Mouse (Mus musculus): ENCODE data around the gene Msx2. TPM values are rescaled to one million over a fixed set of nuclear protein-coding genes. Genes with fewer than 3 reads are reported as not detected.
A peak's percentile ranks its signal among the peaks of the same experiment; 100 is the strongest.

Msx2 gene
- total RNA-seq, 2 experiments from 2014 or later: not detected

DNA sequence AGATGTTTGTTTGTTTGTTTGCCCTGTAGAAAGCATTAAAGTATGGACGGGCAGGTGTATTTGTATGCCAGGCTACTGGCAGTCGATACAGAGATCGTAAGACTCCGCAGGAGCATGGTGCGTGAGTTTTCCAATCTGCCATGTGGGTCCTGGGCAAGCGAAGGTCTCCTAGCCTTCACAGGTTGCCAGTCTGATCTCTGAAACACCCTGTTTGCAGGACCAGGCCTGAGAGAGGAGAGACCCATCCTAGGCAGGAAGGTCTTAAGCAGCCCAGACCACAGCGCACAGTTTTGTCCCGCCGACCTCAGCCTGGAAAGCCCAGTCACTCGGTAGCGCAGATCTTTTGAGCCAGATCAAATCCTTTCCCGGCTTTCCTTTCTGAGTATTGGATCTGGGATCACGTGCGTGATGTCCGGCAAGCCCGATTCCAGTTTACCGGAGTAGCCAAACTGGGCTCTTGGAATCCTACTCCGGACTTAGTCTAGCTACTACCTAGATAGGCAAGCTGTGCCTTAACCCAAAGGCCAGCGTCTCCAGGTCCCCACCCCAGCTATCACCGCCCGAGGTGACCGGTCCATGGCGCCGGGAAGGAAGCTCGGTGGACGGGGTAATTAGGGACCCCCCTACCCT lies 7.6 kb downstream of the Msx2 start:
- intact Hi-C loops (cut with DNase I): no loop called here
- no peak for DNase-seq

DNA sequence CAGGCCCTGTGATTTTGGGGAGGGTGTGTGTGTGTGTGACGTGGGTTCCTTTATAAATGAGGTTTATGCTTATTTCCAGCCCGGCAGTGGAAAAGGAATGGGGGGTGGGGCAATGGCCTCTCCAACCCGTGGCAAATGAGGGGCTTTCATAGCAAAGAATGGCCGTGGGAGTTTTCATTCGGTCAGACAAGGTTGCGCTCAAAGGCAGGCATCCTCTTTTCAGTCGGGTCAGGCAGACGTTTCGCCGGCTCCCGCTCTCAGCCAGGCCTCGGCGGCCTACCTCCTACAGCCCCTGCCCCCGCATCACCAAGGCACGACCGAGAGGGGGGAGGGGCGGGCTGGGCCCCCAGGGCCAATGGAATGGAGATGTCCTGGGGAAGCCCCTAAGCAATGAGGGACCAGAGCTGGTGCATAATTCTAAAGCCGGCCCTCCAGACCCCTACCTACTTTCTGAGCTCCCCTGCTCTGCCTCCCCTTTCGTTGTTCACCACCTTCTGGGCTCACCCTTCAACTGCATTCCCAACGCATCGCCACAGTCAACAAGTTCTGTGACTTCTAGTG lies 8.4 kb downstream of the Msx2 start:
- DNase-seq: no peak
- intact Hi-C loops (cut with DNase I): no loop called here

DNA sequence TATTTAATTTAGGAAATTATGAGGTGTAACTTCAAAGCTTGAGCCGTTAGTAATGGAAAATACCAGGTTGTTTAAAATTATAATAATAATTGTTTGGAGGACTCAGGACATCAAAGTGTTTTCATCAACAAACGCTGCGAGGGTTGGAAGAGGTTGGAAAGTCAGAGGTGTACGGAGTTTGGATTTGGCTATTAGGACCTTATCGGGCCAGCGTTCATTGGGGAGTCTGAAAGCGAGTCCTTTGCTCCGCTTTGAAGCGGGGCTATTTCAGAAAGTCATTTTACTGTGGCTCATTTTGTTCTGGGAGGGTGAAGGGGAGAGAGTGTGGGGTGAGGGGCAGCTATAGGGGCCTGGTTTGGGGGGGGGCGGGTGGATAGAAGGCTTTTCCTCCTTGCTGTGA lies 8.9 kb downstream of the Msx2 start:
- intact Hi-C loops (cut with DNase I): no loop called here
- DNase-seq: no peak

DNA sequence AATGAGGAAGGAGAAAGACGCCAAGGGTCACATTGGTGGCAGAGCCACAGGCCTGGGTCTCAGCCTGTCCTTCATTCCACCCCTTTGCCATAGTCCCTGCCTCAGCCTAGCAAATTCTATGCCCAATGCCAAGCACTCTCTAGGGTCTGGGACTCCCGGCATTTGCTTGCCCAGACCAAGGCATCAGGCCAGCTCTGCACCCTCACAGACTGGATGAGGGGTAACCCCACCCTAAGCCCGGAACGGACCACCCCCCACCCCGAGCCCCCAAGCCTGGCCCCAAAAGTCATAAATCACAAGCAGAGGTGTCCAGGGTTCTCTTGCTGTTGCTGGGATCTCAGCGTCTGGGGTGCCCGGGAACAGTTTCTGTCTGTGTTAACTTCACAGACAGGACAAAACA lies 9.8 kb downstream of the Msx2 start:
- intact Hi-C loops (cut with DNase I): no loop called here
- DNase-seq: no peak

DNA sequence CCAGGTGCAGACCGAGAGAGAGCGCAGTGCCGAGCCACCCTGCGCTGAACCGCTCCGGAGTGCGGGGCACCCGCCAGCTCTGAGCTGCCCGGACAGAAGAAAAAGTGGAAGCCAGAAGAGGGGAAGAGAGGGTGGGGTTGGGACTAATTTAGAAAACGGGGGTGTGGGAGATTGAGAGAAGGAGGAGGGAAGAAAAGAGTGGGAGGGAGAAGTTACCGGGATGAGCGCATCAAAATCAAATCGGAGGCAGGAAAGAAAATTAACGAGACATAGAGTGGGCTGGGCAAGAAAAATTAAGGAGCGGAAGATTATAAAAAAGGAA lies 10.3 kb downstream of the Msx2 start:
- intact Hi-C loops (cut with DNase I): no loop called here

DNA sequence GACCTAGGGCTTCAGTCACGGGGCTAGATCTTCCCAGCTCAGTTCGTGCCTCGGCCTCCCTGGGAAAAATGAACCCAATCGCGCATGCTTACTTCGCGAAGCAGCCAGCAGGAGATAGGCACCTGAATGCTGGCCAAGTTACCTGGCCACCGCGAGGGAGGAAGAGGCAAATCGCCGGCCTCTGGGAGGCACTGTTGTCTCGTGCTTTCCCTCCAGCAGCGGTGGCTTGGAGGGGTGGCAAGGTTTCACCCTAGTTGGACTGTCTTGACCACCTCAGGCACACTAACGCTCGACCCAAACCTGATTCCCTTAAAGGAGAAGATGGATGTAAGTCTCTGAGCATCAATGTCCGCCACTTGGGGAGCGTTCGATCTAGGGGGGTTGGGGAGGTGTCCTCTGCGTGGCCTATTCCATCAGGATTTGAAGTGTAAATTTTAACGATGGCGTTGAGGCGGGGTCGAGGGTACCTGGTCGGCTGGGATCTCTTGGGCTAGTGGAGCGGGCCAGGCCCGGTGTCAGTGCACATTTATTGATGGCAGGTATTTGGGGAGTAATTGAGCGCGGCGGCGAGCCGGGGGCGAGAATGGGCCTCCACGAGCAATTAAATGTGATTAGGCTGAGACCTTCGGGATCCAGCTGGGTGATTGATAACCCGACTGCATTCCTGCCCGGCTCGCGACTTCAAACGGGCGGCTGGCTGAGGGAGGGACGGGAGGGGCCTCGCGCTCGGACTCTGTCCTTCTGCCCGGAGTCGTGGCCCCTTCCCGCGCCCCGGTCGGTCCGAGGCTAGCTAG lies 10.8 kb downstream of the Msx2 start:
- no peak for DNase-seq
- intact Hi-C loops (cut with DNase I): no loop called here

More for the DNA sequence above, 10.3 kb downstream of the Msx2 start:
- DNase-seq: no peak

DNA sequence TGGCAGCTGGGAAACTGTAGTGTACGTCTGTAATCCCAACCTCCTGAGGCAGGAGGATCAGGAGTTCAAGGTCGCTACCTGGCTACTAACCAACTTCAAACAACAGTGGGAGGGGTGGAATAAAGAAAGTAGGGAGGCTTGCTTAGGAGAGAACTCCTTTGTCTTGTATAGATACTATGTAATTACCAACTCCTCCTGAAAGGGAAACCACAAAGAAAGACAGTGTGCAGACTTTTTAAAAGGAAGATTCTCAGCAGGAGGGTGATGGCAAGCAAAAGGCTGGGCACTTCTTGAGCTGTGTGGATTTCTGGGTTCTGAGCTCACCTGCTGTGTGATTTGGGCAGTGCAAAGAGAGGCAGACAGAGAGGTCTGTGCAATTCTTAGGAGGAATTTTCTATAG lies 11.5 kb downstream of the Msx2 start:
- no peak for DNase-seq
- intact Hi-C loops (cut with DNase I): no loop called here

DNA sequence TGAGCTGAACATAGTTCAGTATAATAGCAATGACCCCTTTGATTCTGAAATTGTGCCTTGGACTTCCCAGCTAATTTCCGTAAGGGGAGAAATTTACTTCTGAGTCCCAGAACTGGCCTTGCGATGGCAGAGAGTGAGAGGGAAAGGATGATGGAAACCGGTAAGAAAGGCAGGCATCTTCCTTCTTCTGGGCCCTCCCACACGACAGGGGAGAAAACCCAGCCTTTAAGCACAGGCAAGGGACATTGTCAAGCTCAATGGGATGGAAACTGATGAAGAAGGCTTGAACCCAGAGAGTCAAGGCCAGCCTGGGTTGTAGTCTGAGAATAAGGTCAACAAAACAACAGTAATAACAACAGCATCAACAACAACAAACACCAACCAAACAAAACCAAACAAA lies 14.1 kb downstream of the Msx2 start:
- intact Hi-C loops (cut with DNase I): no loop called here
- DNase-seq: no peak

DNA sequence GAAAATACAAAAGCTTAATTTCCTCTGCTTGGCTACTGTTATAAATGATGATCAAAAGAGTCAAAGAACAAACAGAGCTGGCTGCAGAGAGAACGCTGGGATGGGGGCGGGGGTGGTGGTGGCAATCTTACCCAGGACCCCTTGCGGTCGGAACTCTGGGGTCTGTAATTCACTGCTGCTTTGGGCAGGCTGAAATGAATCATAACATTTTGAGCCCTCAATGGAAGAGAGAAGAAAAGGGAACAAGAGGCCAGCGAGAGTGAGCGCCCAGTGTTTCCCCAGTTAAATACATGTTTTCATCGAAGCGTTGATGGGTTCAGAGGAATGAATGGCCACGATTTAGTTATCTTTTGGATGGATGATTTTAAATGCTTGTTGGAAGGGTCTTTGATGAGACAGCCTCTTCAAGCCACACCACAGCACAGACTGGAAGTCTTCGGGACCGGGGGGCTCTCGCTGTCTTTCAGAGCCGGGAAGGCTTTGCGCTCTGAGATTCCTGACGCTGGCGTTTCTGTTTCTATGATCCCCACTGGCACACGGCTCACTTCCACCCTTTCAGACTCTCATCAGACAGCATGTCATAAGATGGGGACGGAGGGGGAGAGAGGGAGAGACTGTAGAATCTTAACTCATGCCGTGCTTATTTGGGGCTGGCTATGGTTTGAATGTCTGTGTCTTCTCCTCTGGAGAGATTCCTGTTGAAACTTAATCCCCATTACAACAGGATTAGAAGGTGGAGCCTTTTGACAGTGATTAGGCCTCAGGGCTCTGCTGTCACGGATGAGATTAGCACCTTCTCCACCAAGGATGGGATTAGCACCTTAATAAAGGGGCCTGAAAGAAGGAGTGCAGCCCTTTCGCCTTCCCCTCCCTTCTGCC lies 17.8 kb downstream of the Msx2 start:
- intact Hi-C loops (cut with DNase I): no loop called here

DNA sequence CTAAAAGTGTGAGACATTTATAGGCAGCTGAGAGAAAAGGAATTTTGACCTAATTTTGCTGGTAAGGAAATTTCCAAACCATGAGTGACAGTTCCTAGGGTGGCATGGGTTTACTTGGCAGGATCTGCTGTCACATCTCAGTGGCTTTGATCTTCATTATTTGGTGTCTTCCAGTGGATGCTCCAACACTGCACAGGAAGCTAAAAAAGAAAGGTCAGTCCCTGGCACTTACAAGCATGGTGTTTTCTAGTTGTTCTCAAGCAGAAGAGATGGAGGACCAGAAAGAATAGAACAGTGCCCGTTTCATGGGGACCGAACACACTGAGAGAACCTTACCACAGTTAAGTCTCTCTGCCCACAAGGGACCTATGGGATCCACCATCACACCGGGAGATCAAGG lies 18.9 kb downstream of the Msx2 start:
- DNase-seq: no peak
- intact Hi-C loops (cut with DNase I): no loop called here

More for the DNA sequence above, 17.8 kb downstream of the Msx2 start:
- no peak for DNase-seq

DNA sequence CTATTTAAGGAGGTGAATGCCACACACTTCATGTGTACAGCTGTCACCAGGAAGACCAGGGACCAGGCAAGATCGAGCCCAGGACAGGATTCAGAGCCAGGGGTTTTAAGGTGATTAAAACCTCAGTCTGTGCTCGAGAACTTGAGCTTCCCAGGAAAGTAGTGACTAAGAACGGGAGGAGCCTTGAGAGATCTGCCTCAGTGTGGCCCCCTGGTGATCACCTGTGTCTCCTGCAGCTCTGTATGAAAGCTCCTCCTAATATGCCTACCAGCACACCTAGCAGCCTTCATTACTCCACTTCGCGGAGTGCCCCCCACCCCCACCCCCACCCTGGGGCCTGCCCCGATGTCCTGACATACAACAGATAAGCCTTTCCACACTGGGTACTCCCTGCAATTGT lies 25.3 kb downstream of the Msx2 start:
- DNase-seq: no peak
- intact Hi-C loops (cut with DNase I): no loop called here

DNA sequence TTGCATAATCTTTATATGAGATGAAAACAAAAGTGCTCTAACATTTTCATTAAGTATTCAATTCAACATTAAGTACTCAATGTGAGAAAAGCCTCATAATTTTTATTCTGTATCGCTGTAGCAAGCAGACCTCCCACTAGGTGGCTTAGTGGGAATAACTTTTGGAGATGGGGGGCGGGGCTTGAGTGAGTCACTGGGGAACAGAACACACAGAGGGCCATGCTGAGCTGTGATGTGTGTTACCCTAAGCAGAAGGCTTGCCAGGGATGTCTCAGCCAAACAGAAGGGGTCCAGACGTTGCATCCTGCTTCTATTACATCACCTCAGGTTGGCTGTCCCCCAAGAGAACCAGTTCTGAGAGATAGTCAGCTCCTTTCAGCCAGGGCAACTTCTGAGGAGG lies 29.3 kb downstream of the Msx2 start:
- intact Hi-C loops (cut with DNase I): no loop called here
- no peak for DNase-seq

DNA sequence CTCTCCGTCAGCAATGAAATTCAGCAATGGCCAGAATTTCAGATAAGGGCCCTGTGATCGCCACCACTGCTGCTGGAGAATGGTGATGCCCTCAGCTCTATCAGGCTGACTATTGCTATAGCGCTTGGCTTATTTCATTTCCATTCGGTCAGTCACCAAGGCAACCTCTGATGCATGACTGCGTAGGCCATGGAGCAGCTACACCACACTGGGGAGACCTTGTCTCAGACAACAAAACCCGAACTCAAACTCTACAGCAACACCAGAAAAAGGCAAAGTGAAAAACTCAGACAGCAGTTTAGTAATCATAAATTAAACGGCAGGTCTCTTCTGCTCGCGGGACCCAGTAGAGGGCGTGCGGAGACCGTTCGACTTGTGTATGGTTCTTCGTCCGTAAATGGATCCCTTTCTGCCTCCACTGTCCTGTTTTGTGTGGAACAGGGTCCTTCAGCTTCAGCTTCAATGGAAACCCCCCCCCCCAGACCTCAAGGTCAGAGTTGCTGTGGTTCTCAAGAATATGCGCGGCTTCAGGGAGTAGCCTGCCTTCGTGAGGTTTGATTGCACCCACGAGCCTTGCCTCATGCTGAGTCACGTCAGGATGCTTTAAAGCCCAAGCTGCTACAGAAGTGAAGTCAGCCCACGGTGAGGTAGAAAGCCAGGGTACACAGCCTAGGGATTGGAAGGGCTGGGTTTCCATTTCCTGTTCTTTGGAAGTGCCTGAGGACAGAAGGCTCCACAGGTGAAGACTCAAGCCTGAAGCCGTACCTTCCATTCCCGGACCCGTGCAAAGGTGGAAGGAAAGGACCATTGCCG lies 30.5 kb downstream of the Msx2 start:
- intact Hi-C loops (cut with DNase I): no loop called here
- no peak for DNase-seq

DNA sequence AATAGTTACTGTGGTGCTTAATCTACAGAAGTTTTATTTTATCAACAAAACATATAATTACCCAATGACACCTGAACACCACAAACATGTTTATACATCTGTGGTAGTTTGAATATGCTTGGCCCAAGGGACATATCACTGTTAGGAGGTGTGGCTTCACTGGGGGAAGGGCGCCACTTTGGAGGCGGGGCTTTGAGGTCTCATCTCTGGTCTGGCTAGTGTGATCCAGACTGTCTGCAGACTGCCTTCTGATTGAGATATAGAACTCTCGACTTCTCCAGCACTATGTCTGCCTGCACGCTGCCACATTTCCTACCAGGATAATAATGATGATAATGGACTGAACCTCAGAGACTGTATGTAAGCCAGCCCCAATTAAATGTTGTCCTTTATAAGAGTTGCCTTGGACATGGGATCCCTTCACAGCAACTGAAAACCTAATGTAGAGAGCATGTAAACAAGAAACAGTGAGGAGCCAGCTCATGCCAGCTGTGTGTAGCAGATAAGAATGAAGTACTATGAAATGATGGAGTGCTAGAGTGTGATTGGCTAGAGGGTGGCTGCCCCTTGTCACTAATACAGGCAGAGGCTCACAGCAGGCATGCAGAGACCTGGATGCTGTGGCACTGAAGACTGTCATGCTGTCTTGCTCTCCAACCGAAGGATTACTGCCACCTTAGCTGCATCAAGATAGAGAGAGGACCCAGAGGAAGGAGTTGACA lies 31.4 kb downstream of the Msx2 start:
- intact Hi-C loops (cut with DNase I): no loop called here
- no peak for DNase-seq

DNA sequence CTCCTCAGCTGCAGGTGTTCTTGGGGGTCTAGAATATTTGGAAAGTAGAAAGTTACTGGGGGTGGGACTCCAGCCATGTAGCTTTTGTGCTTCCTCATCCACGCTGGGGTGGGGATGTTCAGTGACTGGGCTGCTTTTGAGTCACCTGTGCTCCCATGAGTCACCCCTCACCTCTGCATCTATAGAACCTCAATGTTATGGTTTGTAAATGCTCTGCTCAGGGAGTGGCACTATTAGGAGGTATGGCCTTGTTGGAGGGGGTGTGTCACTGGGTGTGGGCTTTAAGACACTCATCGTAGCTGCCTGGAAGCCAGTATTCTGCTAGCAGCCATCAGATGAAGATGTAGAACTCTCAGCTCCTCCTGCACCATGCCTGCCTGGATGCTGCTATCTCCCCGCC lies 32.9 kb downstream of the Msx2 start:
- DNase-seq: no peak
- intact Hi-C loops (cut with DNase I): no loop called here

DNA sequence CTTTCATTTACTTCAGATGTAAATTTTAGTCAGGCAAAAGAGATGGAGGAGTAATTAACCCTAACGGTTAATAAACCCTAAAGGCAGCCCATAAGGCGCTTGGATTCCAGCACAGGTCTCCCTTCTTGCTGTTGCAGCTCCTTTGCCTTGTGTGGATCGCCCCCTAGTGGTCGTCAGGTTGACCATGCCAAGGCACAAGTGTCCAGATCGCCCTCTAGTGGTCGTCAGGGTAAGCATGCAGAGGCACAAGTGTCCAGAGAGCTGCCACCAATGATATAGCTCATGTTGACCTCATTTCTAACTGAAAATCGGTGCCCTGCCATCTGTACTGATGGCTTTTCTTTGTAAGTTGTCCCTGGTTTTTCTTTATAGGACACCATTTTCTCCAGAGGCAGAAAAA lies 46.4 kb downstream of the Msx2 start:
- intact Hi-C loops (cut with DNase I): no loop called here

DNA sequence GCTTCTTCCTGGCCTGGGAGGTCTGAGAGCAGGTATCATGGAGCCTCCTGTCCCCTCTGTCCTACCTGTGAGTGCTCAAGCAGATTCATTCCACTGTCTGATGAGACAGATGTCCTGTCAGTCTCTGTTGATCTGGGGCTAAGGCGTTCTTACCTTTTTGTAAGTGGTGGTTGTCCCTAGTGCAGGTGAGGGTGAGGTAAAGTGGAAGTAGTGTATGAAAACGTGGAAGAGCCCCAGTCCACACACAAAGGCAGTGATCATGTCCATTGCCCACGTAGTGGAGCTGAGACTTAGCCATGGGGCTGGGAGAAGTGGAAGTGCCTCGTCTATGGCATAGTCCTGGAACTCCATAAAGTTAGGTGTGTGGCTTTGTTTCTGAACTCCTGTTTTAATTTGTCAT lies 51.7 kb downstream of the Msx2 start:
- no peak for DNase-seq
- intact Hi-C loops (cut with DNase I): no loop called here

More for the DNA sequence above, 46.4 kb downstream of the Msx2 start:
- DNase-seq: peak; percentile 41 to 62

DNA sequence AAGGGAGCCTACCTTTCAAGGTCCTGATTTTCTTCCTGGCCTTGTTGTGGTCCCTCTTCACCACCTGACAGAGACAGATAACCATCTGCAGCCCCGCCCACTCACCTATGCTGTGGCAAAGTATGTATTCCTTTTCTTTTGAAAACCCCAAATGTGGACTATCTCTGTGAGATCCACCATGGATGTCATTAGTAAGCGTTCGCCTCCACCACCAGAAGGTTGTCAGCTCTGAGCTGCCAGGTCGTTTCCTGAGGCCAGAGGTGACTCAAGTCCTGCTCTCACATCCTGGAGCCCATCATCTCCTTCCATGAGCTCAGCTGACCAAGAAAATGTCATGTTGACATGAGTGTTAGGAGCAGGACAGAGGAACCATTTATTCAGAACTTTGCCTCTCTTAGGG lies 52.1 kb downstream of the Msx2 start:
- intact Hi-C loops (cut with DNase I): no loop called here

DNA sequence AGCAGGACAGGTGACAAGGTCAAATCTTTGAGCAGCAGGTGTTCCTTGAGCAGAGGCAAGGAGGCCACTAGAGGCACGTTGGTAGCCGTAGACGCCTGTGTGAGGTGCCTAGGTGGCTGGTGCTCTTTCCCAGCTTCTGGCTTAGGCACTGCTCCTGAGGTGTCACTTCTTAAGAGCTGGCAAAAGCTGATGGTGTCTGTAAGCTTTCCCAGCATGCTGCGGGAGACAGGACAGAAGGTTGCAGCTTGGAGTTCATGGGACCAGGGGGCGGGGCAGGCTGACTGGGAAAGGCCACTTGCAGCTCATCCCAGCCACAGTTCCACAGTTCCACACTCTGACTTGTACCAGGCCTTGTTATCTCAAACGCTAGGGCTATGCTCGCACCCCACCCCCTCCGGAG lies 53.2 kb downstream of the Msx2 start:
- DNase-seq: no peak
- intact Hi-C loops (cut with DNase I): no loop called here

More for the DNA sequence above, 52.1 kb downstream of the Msx2 start:
- no peak for DNase-seq

DNA sequence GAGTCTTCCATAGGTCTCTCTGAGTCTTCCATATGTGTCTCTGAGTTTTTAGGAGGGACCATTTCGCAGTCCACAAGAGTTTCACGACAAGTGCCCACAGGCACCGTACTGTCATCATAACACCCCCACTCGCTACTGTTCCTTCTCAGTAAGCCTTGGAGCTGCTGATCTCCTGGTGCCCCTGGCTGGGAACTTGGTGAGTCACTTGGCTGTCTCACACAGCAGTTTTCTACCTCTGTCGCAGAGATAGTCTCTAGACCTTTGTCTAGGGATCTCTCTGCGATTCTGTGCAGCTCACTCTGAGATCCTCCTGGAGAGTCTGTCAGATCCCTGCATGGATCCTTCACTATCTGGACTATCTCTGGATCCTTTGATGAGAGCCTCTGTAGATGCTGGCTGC lies 55.2 kb downstream of the Msx2 start:
- DNase-seq: no peak
- intact Hi-C loops (cut with DNase I): no loop called here

Measured in gastrocnemius, postnatal 36 days (tissue).